31 mouse cellular contexts compared by ENCODE assay signal in genomic region chr2:164312599-164312998, GRCm38 (mm10). TPM values are rescaled to one million over a fixed set of nuclear protein-coding genes. Genes with fewer than 3 reads are reported as not detected.
DNase-seq lines count a peak whose midpoint lies in the region.
"Had no signal": no experiment of that assay in that cellular context is flagged by ENCODE, and none has a peak within 500 bp of the region (broad histone marks: within the 10 kb centered on the region; RNA-seq: fewer than 3 reads in every experiment).

No protein-coding gene starts in this region.

- peak; percentile 10 to 33 for DNase-seq in frontal cortex, adult 2 months (ENCODE audit: extremely low spot score in 1 of 2, low spot score in 1 of 2)
- DNase-seq in frontal cortex, postnatal 10 days (ENCODE audit: low spot score in 2 of 2), result no peak
- peak; percentile 18 for DNase-seq in right cerebral cortex, adult 18-20 months
- DNase-seq in right cerebral cortex, postnatal 14 days, result no peak
- DNase-seq in 3T3-L1 (ENCODE audit: low read depth, low spot score), result peak; percentile 36
- peak; percentile 61 for DNase-seq in brain, adult 2 months (ENCODE audit: low read depth, low spot score)
- DNase-seq in lung, adult 18-20 months, result no peak
- DNase-seq: adrenal gland, adult 8-10 months; adrenal gland, postnatal 25 days; cerebellum, adult 18-20 months; cerebellum, adult 9-10 months; cerebellum, postnatal 14 days; forebrain, postnatal 0 days; gastrocnemius, postnatal 36 days; heart, adult 2 months; heart, postnatal 14 days; heart, postnatal 4 days had no signal

RNA-seq across cellular contexts. Expression of gene Svs6, which starts 4.0 kb away (rescaled TPM):
- not detected in 2 replicates for polyA plus RNA-seq in frontal cortex, adult 2 months (2012; rRNA removed)
- polyA plus RNA-seq: activated CD4-positive, CD25-positive, alpha-beta regulatory T cell, adult 4 months; C2C12; CD4-positive, CD25-positive, alpha-beta regulatory T cell, adult 4 months; embryonic facial prominence, embryonic 12.5 days; embryonic facial prominence, embryonic 15.5 days; forebrain, embryonic 11.5 days; forebrain, embryonic 14.5 days; forebrain, postnatal 0 days; heart, adult 2 months; heart, embryonic 10.5 days; heart, embryonic 13.5 days; heart, embryonic 16.5 days; hindbrain, embryonic 11.5 days; hindbrain, embryonic 14.5 days; hindbrain, postnatal 0 days; inflammation-experienced regulatory T-cells, adult 6 months had no signal

RNA-seq across cellular contexts. Expression of gene Svs5, which starts 19.9 kb away (rescaled TPM):
- polyA plus RNA-seq in frontal cortex, adult 2 months (2012; rRNA removed), result not detected in 2 replicates
- polyA plus RNA-seq: activated CD4-positive, CD25-positive, alpha-beta regulatory T cell, adult 4 months; C2C12; CD4-positive, CD25-positive, alpha-beta regulatory T cell, adult 4 months; embryonic facial prominence, embryonic 12.5 days; embryonic facial prominence, embryonic 15.5 days; forebrain, embryonic 11.5 days; forebrain, embryonic 14.5 days; forebrain, postnatal 0 days; heart, adult 2 months; heart, embryonic 10.5 days; heart, embryonic 13.5 days; heart, embryonic 16.5 days; hindbrain, embryonic 11.5 days; hindbrain, embryonic 14.5 days; hindbrain, postnatal 0 days; inflammation-experienced regulatory T-cells, adult 6 months had no signal

RNA-seq across cellular contexts. Expression of gene Svs3a, which starts 23.5 kb away (rescaled TPM):
- not detected in 2 replicates for polyA plus RNA-seq in frontal cortex, adult 2 months (2012; rRNA removed)
- polyA plus RNA-seq: activated CD4-positive, CD25-positive, alpha-beta regulatory T cell, adult 4 months; C2C12; CD4-positive, CD25-positive, alpha-beta regulatory T cell, adult 4 months; embryonic facial prominence, embryonic 12.5 days; embryonic facial prominence, embryonic 15.5 days; forebrain, embryonic 11.5 days; forebrain, embryonic 14.5 days; forebrain, postnatal 0 days; heart, adult 2 months; heart, embryonic 10.5 days; heart, embryonic 13.5 days; heart, embryonic 16.5 days; hindbrain, embryonic 11.5 days; hindbrain, embryonic 14.5 days; hindbrain, postnatal 0 days; inflammation-experienced regulatory T-cells, adult 6 months had no signal

RNA-seq across cellular contexts. Expression of gene Svs4, which starts 34.3 kb away (rescaled TPM):
- not detected in 2 replicates for polyA plus RNA-seq in frontal cortex, adult 2 months (2012; rRNA removed)
- polyA plus RNA-seq: activated CD4-positive, CD25-positive, alpha-beta regulatory T cell, adult 4 months; C2C12; CD4-positive, CD25-positive, alpha-beta regulatory T cell, adult 4 months; embryonic facial prominence, embryonic 12.5 days; embryonic facial prominence, embryonic 15.5 days; forebrain, embryonic 11.5 days; forebrain, embryonic 14.5 days; forebrain, postnatal 0 days; heart, adult 2 months; heart, embryonic 10.5 days; heart, embryonic 13.5 days; heart, embryonic 16.5 days; hindbrain, embryonic 11.5 days; hindbrain, embryonic 14.5 days; hindbrain, postnatal 0 days; inflammation-experienced regulatory T-cells, adult 6 months had no signal

RNA-seq across cellular contexts. Expression of gene Svs3b, which starts 56.2 kb away (rescaled TPM):
- not detected in 2 replicates for polyA plus RNA-seq in frontal cortex, adult 2 months (2012; rRNA removed)
- polyA plus RNA-seq: activated CD4-positive, CD25-positive, alpha-beta regulatory T cell, adult 4 months; C2C12; CD4-positive, CD25-positive, alpha-beta regulatory T cell, adult 4 months; embryonic facial prominence, embryonic 12.5 days; embryonic facial prominence, embryonic 15.5 days; forebrain, embryonic 11.5 days; forebrain, embryonic 14.5 days; forebrain, postnatal 0 days; heart, adult 2 months; heart, embryonic 10.5 days; heart, embryonic 13.5 days; heart, embryonic 16.5 days; hindbrain, embryonic 11.5 days; hindbrain, embryonic 14.5 days; hindbrain, postnatal 0 days; inflammation-experienced regulatory T-cells, adult 6 months had no signal

Comparison
In these comparisons a context has a peak if more than half of its experiments do, and no peak if none do; other contexts are left out.
1. DNase-seq: peak in frontal cortex, adult 2 months (2 of 2), right cerebral cortex, adult 18-20 months (single experiment), 3T3-L1 (single experiment) and brain, adult 2 months (single experiment); none in frontal cortex, postnatal 10 days (0 of 2), right cerebral cortex, postnatal 14 days (single experiment) and lung, adult 18-20 months (0 of 2).